Comparison of ENCODE assay signal across 8 mouse cellular contexts in genomic region chr1:52354041-52354582, GRCm38 (mm10).
DNase-seq lines count a peak whose midpoint lies in the region; ATAC-seq lines count a peak whose summit lies in the region.

No protein-coding gene starts in this region.

- no peak; the same call in 1 of the 2 replicates for ATAC-seq in heart, embryonic 11.5 days (replicated peaks; ENCODE audit: insufficient number of reproducible peaks, low FRiP score, low TSS enrichment)
- ATAC-seq in heart, embryonic 15.5 days (replicated peaks; ENCODE audit: insufficient number of reproducible peaks, insufficient read depth, low FRiP score, low read depth), result peak; percentile 86
- no peak for ATAC-seq in erythroblast, adult 5-6 weeks (replicated peaks; ENCODE audit: low FRiP score, poor library complexity, severe bottlenecking)

- WGBS in heart, embryonic 11.5 days (ENCODE audit: insufficient replicate concordance), result 68% methylated on average over 6 of the region's 6 CpGs
- WGBS in heart, embryonic 15.5 days, result 58% methylated on average over 6 of the region's 6 CpGs
- WGBS in midbrain, embryonic 10.5 days, result 93% methylated on average over 6 of the region's 6 CpGs

- no peaks in the 10 kb centered on the region for H3K4me1 ChIP-seq in heart, embryonic 11.5 days (ENCODE audit: control insufficient read depth, insufficient read depth, low read length)
- 0 out of 2 replicates have a peak, but pooled peaks cover 3% of the 10 kb centered on the region for H3K4me1 ChIP-seq in heart, embryonic 15.5 days (replicated peaks)
- no peaks in the 10 kb centered on the region for H3K4me1 ChIP-seq in midbrain, embryonic 10.5 days

- DNase-seq in heart, adult 11 months, result peak; percentile 93
- peak; percentile 93 for DNase-seq in adrenal gland, adult 8-10 months
- DNase-seq in lung, adult 18-20 months, result peak; percentile 53 to 54
- no peak for DNase-seq in T-cell, adult 2 months (ENCODE audit: low spot score)
- DNase-seq in midbrain, embryonic 10.5 days (ENCODE audit: low spot score), result no peak

- H3K9ac ChIP-seq in heart, embryonic 11.5 days (ENCODE audit: low read depth, low read length), result no peak overlapping the region
- H3K9ac ChIP-seq in heart, embryonic 15.5 days, result no peak overlapping the region

- no peaks in the 10 kb centered on the region for H3K27me3 ChIP-seq in heart, embryonic 11.5 days (ENCODE audit: control insufficient read depth, insufficient read depth, low read length)
- no peaks in the 10 kb centered on the region for H3K27me3 ChIP-seq in heart, embryonic 15.5 days
- no peaks in the 10 kb centered on the region for H3K27me3 ChIP-seq in midbrain, embryonic 10.5 days (ENCODE audit: low read depth, poor library complexity, severe bottlenecking)

- H3K4me2 ChIP-seq in heart, embryonic 11.5 days, result no peak overlapping the region
- no peak overlapping the region for H3K4me2 ChIP-seq in heart, embryonic 15.5 days

- H3K36me3 ChIP-seq in heart, embryonic 11.5 days (ENCODE audit: control insufficient read depth, insufficient read depth, low read length), result no peaks in the 10 kb centered on the region
- H3K36me3 ChIP-seq in heart, embryonic 15.5 days, result no peaks in the 10 kb centered on the region
- no peaks in the 10 kb centered on the region for H3K36me3 ChIP-seq in midbrain, embryonic 10.5 days

- no peak overlapping the region for H3K27ac ChIP-seq in heart, embryonic 11.5 days (ENCODE audit: low read depth, low read length)
- H3K27ac ChIP-seq in heart, embryonic 15.5 days, result peak overlapping the region; percentile 55
- H3K27ac ChIP-seq in midbrain, embryonic 10.5 days (replicated peaks), result no peak overlapping the region

- no peak overlapping the region for H3K4me3 ChIP-seq in heart, embryonic 11.5 days (ENCODE audit: low read depth, low read length)
- no peak overlapping the region for H3K4me3 ChIP-seq in heart, embryonic 15.5 days
- H3K4me3 ChIP-seq in midbrain, embryonic 10.5 days, result no peak overlapping the region

- no peaks in the 10 kb centered on the region for H3K9me3 ChIP-seq in heart, embryonic 11.5 days (replicated peaks; ENCODE audit: control insufficient read depth, low read length)
- no peaks in the 10 kb centered on the region for H3K9me3 ChIP-seq in heart, embryonic 15.5 days (replicated peaks)
- no peaks in the 10 kb centered on the region for H3K9me3 ChIP-seq in midbrain, embryonic 10.5 days (replicated peaks)

Comparison
In these comparisons a context has a peak if more than half of its experiments do, and no peak if none do; other contexts are left out.
1. DNase-seq: peak in heart, adult 11 months (single experiment), adrenal gland, adult 8-10 months (single experiment) and lung, adult 18-20 months (2 of 2); none in T-cell, adult 2 months (single experiment) and midbrain, embryonic 10.5 days (single experiment).